Mouse (Mus musculus): Measurements from ENCODE around the gene Atat1.
"Not testable (repeated sequence)": the region's sequence is repeated elsewhere in the genome, so short reads cannot be mapped to it uniquely, and the experiment has no call there.

The Atat1 gene

GRCm38 (mm10) chr17:35909919-35910369 lies at the start of gene Atat1:
Gene Atat1 (minus strand): TSS chr17:35910075.
- DNase-seq: peak; percentile 95

GRCm38 (mm10) chr17:35958533-35959223 lies 48.8 kb upstream of the Atat1 start:
- no peak for DNase-seq

DNA sequence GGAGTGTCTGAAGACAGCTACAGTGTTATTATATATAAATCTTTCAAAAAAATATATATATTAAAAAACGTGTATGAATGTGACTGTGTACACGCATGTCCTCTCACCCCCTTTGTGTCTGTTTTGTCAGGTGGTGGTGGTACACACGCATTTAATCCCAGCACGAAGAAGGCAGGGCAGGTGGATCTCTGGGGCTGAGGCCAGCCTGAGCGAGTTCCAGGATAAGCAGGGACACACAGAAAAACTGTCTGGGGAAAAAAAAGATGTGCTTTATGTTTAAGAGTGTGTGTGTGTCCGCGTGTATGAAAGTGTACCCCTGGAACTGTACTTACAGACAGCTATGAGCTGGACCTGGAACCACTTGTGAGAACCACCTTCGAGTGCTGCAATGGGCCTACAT lies 44.8 kb upstream of the Atat1 start:
- no peak for DNase-seq

- not testable (repeated sequence) for DNase-seq
Observed at GRCm38 (mm10) chr17:35952559-35952958, 42.7 kb upstream of the Atat1 start.

DNA sequence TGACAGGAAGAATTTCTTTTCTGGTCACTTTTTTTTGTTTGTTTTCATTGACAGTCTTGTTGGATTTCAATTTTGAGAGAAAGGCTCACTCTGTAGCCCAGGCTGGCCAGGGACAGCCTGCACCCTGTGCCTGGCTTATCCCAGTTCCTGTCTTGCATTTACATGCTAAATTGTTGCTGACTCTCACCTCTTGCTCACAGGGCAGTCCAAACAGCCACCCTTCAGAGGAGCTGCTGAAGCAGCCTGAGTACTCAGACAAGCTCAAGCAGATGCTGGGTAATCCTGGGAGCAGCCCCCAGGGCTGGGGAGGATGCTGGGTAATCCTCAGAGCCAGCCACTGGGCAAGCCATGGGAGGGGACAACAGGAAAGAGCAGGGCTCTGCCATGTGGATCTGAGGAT lies 41.1 kb upstream of the Atat1 start:
- DNase-seq: not testable (repeated sequence)

DNA sequence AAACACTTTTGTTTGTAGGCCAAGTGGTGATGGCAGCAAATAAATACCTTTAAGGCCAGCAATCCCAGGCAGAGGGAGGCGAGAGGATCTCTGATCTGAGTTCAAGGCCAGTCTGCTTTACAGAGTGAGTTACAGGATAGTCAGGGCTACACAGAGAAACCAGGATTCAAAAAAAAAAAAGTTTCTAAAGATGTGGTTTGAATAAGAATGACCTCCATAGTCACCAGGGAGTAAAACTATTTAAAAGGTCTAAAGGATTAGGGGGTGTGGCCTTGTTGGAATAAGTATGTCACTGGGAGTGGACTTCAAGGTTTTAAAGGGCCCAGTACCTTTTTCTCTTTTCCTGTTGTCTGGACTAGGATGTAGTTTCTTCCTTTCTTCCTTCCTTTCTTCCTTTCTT lies 30.1 kb upstream of the Atat1 start:
- DNase-seq: no peak

DNA sequence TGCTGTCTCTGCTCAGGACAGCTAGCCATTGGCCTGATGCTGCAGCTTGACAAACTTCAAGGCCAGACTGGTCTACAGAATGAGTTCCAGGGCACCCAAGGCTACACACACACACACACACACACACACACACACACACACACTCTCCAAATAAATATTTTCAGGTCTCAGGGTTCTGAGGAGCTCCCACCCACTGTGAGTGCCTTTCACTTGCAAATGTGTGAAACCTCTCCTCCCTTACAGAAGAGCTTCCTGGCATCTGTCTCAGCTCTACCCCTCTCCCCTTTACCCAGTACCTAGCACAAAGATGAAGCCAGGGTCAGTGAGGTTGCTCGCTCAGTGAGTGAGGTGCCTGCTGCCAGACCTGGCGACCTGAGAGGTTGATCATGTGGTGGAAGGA lies 29.2 kb upstream of the Atat1 start:
- no peak for DNase-seq

- DNase-seq: peak; percentile 57
Observed at GRCm38 (mm10) chr17:35937700-35938348, 27.9 kb upstream of the Atat1 start.

DNA sequence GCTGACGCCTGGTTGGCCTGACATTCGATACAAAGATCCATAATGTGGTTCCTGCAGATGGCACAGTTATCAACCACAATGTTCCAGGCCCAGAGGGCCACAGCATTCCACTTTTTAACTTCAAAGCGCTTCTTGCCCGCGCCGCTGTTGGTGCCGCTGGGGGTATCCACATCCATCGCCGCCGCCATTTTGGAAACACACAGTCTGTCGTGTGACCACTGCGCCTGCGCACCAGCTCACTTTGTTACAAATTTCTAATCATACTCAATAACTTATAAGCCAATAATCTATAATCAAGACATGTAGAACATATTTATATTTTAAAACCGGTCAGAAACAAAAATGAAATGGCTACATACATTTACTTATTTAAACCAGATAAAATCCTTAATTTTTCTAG lies 25.9 kb upstream of the Atat1 start:
- DNase-seq: not testable (repeated sequence)

GRCm38 (mm10) chr17:35932608-35933007 lies 22.7 kb upstream of the Atat1 start:
- no peak for DNase-seq

DNA sequence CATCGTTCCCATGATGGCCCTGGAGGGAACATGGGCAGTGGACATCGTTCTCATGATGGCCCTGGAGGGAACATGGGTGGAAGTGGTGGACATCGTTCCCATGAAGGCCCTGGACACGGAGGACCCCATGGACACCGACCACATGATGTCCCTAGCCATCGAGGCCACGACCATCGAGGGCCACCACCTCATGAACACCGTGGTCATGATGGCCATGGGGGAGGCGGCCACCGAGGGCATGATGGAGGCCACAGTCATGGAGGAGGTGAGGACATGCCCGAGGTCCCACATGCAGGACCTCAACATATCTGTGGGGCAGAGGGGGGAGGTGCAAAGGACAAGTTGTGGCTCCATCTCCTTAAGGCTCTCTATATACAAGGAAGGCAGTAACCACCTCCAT lies 20.8 kb upstream of the Atat1 start:
- no peak for DNase-seq

- DNase-seq: no peak
Observed at GRCm38 (mm10) chr17:35929534-35929933, 19.7 kb upstream of the Atat1 start.

DNA sequence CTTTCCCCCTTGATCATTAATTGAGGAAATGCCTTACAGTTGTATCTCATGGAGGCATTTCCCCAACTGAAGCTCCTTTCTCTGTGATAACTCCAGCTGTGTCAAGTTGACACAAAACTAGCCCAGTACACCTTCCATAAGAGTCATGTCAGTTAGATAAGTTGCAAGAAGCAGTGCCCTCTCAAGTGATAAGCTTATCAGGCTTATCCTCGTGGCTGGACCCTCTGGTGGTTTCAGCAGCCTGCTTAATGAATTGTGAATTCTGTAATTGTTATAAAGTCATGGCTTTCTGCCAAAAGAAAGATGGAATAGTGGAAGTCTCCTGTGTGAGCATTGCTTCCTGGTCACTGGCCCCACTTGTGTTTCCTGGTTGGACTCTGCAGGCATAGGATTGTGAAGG lies 17.6 kb upstream of the Atat1 start:
- no peak for DNase-seq

DNA sequence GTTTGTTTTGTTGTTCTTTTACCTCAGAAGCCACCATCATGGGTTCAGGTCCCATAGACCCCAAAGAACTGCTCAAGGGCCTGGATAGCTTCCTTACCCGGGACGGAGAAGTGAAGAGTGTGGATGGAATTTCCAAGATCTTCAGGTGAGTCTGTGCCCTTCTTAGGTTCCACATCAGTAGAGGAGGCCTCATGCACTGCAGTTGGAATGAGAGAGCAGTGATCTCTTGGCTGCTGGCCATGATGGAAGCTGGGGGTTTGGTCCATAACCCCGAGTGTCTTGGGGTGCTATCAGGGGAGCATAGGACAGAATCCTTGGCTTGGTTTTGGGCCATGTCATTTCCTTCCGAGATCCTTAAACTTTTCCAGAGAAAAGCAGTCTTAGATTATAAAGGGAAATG lies 13.4 kb upstream of the Atat1 start:
- DNase-seq: no peak

DNA sequence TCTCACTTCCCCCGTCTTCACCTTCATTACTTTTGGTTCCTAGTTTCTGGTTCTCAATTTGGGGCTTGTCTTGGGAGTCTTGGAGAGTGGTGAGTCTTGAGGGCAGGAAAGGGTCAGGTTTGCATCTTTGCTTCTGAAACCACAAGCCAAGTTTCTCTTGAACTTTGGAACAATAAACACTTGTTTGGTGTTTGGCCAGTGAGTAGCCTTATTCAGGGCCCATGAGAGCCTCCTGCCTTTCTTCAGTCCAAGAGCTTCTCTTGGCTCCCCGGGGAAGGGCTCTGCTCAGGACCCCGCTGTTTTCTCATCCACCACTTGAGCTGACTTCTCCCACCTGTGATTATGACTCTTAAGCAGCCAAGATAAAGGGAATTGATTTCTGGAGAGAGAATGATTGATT lies 12.7 kb upstream of the Atat1 start:
- DNase-seq: peak; percentile 18

GRCm38 (mm10) chr17:35921710-35922109 lies 11.8 kb upstream of the Atat1 start:
- no peak for DNase-seq

DNA sequence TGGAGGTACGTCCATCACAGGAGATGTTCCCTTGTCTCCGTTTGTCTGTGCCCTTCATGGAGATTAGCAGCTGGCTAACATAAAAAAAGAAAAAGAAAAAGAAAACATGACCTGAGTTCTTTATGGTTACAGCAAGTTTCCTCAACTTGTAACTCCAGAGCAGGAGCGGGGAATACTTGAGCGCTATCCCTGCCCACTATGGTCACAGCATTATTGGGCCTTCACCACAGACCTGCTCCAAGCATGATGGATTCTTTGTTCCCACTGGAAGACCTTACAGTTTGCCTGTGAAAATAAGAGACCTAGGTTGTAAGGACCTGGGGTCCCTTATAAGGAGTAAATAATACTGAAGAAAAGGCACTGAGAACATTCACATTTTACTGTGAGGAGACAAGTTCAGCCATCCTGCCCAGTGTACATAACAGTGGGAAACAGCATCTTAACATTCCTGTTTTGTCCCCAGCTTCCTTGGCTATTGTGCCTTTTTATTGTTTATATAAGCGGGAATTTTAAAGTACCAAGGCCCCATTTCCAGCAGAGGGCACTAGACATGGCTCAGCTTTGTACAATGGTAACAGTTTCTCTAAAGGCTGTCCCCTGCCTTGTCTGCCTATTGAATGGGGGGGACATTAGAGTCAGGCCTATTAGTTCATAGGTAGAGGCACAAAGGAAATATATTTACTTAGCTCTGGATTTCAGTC lies 11.1 kb upstream of the Atat1 start:
- DNase-seq: no peak

DNA sequence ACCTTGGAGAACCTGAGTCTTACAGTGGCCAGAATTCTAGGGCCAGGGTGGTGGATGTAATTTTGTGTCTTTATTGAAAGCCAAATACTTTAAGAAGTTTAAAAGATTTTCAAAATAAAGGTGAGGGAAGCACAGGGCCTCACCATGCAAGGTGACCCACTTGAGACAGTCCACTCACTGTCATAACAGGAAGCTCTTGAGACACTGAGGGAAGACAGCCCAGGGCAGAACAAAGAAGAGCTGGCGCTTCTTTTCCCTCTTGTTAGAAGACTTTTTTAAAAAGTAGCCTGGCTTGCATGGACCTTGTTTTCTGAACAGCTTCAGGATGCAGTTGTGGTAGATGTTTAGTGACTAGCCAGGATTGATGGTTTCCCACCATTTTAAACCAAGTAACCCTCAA lies 10.5 kb upstream of the Atat1 start:
- DNase-seq: no peak

- DNase-seq: no peak
Observed at GRCm38 (mm10) chr17:35919864-35920301, 10.0 kb upstream of the Atat1 start.

- peak; percentile 95 for DNase-seq
Observed at GRCm38 (mm10) chr17:35919060-35919715, 9.3 kb upstream of the Atat1 start.

DNA sequence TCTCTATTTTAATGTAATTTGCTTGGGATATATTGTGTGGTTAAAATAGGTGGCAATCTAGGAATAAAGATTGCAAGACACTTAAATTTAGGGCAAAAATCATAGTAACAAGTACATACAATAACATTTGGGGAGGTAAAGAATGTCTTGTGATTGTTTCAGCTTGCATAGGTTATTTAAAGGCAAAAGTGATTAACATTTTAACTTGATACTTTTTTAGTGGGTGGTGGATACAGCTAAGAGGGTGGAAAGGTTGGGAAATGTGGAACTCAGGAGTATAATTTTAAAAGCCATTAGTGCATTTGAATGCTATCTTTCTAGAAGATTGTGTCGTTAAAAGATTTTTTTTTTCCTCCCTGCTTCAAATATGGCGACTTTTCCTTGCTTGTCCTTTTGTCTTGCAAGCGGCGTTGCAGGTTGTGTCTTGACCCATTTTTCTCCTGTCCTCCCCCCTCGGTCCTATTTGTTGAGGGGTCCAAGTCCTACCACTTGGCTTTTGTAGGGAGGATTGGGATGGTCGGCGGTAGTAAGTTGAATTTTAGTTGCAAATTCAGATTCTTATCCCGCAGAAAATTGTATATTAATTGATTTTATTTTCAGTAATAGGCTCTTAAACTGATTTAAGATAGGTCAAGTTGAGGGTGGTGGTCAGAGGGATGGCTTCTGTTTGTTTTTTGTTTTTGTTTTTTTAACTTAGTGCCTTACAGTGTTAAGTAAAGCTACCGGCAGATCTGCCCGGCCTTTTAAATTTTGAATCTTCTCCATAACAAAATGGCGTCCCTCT lies 8.6 kb upstream of the Atat1 start:
- DNase-seq: peak; percentile 49

GRCm38 (mm10) chr17:35917463-35918251 lies 7.8 kb upstream of the Atat1 start:
- peak; percentile 41 for DNase-seq

Data from kidney, adult 18-20 months (tissue).